Mouse (Mus musculus) fibroblast of lung, adult 2 months (primary cell): ENCODE data around the gene E2f8.

ENCODE experiments used
- DNase-seq: peaks from one replicate; pipeline ENCODE4 v3.0.0-alpha.2; 2011; ENCODE audit warnings: low read depth

Gene E2f8

DNA sequence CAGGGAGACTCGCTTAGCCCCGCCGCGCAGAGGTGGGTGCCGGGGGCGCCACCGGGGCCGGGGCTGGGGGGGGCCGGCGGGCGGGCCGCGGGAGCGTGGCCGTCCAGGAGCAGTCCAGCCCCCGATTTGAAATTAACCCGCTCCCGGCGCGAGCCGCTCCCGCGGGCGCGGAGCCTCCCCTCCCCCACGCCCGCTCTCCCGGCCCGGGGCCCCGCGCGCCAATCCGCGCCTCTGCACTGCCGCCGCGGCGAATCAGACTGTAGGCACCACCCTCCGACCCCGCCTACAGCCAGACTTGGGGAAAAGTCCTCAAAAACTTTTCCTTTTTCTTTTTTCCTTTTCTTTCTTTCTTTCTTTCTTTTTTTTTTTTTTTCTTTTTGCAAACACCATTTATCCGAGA lies at the start of gene E2f8:
TSS of gene E2f8 (minus strand) at position 111 of the 400 bp plus-strand sequence.
- DNase-seq, result no peak

GRCm38 (mm10) chr7:48930399-48930798 lies 49.0 kb upstream of the E2f8 start:
- no peak for DNase-seq

DNA sequence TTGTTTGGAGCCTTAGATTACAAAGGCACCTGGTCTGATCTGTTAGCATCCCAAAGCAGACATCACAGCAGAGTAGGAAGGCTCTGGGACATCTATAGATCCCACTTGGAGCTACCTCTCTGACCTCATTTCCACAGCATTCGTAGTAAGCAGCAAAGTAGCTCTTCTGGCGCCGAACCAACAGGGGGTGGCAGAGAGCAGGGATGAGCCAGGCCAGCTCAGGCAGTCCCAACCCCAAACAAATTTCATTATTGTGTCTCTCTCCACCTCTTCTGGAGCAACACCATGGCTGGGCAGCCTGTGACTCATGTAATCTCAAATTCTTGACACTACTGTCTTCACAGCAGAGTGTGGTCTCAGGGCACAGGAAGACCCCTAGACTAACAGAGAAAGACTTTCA lies 47.0 kb upstream of the E2f8 start:
- DNase-seq, result no peak

- DNase-seq, result no peak
Observed at GRCm38 (mm10) chr7:48925214-48925613, 43.8 kb upstream of the E2f8 start.

GRCm38 (mm10) chr7:48923620-48924019 lies 42.2 kb upstream of the E2f8 start:
- no peak for DNase-seq

DNA sequence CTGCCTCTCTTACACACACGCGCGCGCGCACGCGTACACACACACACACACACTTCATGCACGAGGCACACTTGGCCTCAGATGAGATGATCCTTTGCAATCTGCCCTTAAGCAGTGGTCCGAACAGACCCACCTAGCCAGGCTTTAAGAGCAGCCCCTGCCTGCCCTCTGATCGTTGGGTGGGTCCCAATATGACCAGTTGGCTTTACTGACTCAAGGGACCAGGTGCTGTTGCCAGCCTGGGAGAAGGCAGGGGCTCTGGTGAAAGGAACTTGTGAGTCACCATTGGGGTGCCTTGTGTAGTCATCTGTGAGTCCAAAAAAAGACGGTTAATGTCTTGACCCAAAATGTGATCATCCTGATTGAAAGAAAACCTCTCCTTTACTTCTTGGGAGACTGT lies 37.0 kb upstream of the E2f8 start:
- DNase-seq, result no peak

- DNase-seq, result no peak
Observed at GRCm38 (mm10) chr7:48917988-48918387, 36.6 kb upstream of the E2f8 start.

GRCm38 (mm10) chr7:48917463-48917862 lies 36.1 kb upstream of the E2f8 start:
- no peak for DNase-seq

GRCm38 (mm10) chr7:48914630-48915506 lies 33.5 kb upstream of the E2f8 start:
- DNase-seq, result no peak

DNA sequence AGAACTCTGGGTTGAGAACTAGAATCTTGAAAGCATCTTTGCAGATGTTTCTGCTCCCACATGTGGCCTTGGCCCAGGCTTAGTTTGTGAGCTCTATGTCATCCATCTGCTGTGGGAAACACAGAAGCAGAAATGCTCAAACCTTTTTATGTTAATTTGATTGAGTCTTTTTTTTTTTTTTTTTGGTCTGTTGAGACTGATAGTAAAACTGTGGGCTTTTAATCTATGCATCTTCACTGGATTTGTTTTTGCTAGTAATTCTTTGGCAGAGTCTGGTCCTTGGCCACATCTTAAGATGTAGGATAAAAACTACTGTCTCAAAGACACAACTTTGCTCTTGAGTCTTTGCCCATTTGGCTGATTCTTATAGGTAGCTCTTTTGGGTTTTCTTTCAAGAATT lies 29.8 kb upstream of the E2f8 start:
- DNase-seq, result no peak

DNA sequence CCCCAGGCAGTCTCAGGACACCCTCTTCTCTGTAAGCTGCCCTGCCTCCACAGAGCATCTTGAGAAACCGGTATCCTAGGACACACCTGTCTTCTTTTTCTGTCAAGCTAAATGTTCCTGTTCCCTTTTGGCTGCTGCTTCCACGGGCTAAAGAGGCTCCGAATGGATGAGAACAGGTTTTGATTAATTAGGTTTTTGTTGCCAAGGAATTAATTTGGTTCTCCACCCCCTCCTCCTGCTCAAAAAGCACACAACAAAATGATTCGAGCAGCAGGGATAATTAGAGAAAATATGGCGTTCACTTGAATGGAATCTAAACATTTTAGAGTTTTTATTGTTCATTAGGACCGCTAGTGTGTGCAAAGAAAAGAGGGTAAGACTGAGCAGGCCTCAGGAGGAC lies 28.9 kb upstream of the E2f8 start:
- DNase-seq, result no peak

- DNase-seq, result no peak
Observed at GRCm38 (mm10) chr7:48909342-48909671, 27.9 kb upstream of the E2f8 start.

DNA sequence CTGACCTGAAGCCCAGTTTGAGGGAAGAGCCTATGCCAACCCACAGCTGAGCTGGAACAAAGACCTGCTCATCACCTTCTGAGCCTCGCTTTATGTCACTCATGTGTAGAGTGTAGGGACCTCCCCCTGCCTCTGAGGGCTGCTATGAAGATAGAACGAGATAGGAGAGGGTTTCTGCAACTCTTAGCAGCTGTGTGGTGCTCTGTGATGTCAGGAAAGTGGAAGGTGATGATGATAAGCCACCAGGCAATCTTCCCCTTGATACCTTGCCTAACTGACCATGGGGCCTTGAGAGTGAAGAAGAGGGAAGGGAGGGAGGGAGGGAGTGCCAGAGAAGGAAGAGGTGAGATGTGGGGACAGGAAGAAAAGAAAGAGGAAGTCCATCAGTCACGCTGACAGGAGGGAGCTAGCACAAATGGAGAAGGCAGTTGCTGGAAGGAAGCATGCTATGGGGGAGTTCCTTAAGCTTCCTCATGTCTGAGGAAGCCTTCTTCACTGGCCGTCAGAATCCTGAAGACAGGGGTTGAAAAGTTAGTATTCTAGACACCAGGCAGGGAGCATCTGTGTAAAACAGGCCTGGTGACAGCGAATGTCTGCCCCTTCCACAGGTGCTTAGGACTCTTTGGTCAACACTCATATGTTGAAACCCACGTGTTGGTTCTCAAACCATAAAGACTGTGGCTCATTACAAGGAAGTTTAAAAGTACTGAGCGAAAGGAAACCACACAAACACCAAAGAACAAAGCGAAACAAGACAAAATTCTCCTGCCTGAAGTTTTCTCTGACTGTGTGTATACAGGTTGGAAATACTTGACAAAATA lies 27.3 kb upstream of the E2f8 start, which contains the start of gene Nav2:
TSS of gene Nav2 (plus strand) at position 196 of the 821 bp plus-strand sequence.
- DNase-seq, result no peak

DNA sequence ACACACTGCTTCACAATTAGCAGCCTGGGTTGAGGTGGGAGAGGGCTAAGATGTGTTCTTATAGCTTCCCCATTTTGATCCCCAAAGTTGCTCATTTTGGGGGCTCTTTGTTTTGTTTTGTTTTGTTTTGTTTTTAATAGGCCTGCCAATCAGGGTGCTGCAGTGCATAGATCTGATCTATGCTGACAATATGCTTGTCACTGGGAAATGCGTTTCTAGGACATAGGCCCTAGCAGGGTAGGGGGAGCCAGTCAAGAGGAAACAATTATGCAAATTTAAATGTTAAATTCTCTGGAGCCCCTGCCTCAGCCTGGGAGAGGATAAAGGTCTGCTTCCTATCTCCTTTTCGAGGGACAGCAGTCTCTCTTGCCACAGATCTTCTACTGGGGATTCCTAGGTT lies 21.1 kb upstream of the E2f8 start:
- DNase-seq, result no peak

GRCm38 (mm10) chr7:48900408-48901167 lies 19.2 kb upstream of the E2f8 start:
- no peak for DNase-seq

- DNase-seq, result no peak
Observed at GRCm38 (mm10) chr7:48898416-48898815, 17.0 kb upstream of the E2f8 start.

DNA sequence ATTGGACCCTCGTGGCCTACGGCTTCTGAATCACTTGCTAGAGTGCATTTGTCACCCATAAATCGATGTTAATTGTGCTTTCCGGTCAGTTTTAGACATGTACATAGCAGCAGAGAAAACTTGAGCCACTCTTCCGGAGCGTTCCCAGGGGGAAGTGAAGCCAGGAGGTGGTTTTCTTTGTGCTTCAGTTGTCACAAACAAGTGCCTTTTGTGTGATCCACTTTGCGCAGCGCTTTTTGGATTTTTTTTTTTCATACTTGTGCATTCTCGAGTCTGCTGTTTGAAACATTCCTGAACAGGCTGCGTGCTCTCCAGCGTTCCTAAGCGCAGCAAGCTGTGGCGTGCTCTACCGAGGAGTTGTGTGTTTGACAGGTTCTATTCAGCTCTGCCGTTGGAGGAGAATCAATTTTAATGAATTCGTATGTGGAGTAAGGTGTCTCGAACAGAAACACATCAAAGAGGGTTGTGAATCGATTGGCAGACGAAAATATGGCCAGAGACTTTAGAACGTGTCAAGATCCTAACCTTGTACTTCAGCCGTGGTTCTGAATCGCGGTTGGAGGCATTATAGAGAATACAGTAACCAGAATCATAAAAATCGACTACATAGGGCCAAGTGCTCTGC lies 16.3 kb upstream of the E2f8 start:
- DNase-seq, result no peak

GRCm38 (mm10) chr7:48896051-48896450 lies 14.7 kb upstream of the E2f8 start:
- no peak for DNase-seq

- no peak for DNase-seq
Observed at GRCm38 (mm10) chr7:48895475-48895874, 14.1 kb upstream of the E2f8 start.

DNA sequence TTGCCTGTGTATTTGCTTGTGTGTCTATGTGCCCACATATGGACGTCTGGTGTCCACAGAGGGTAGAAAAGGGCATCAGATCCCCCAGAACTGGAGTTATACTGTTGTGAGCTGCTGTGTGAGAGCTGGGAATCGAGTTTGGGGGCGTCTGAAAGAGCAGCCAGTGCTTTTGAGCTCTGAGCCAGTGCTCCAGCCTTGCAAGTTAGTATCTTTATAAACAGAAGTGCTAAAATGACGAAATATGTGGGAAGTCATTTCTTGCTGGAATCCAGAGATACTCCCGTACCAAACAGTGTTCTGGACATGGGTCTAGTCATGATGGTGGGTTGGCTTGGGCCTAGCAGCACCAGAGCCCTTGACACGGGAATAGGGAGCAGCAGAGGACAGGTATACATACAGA lies 13.4 kb upstream of the E2f8 start:
- no peak for DNase-seq

- no peak for DNase-seq
Observed at GRCm38 (mm10) chr7:48894152-48894551, 12.8 kb upstream of the E2f8 start.

GRCm38 (mm10) chr7:48893093-48893492 lies 11.7 kb upstream of the E2f8 start:
- DNase-seq, result no peak
